Mouse (Mus musculus): ENCODE measurements around the gene Fggy. TPM values are rescaled to one million over a fixed set of nuclear protein-coding genes. Genes with fewer than 3 reads are reported as not detected.

Fggy gene
- polyA plus RNA-seq, 1 experiment, result not detected

- no peaks in the 10 kb centered on the region for H3K9me3 ChIP-seq (ENCODE audit: control insufficient read depth, low read length)
- H3K4me1 ChIP-seq (ENCODE audit: control insufficient read depth), result no peaks in the 10 kb centered on the region
- TF ChIP-seq GATA1 (IDR thresholded peaks at IDR 0.05; ENCODE audit: low read length) (no peak), TAL1 (IDR thresholded peaks at IDR 0.05; ENCODE audit: low read length) (no peak)
- no peaks in the 10 kb centered on the region for H3K27me3 ChIP-seq (ENCODE audit: control insufficient read depth)
- H3K36me3 ChIP-seq (ENCODE audit: control insufficient read depth), result no peaks in the 10 kb centered on the region
- H3K4me3 ChIP-seq (replicated peaks), result no peak overlapping the region
These were observed 314.0 kb downstream of the Fggy start for GRCm38 (mm10) chr4:95871216-95871881.

DNA sequence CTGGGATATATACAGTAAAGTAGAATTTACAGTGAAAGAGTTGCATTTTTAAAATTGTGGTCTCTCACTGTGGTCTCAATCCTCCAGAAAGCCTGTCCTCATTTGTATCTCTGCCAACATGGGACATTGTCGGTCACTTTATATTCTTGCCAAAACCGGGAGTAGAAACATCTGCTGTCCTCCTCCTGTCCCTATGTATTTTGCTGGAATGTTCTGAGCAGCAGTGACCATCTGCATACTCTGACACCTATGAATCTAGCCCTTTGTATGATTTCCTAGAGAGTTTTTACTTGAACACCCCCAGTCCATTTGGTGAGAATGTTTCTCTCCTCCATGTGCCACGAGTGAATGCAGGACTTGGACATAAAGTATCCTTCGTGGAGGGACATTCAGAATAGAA, 318.6 kb downstream of the Fggy start:
- Histone ChIP-seq H3K9me3 (ENCODE audit: control insufficient read depth, low read length) (no peaks in the 10 kb centered on the region), H3K27me3 (ENCODE audit: control insufficient read depth) (no peaks in the 10 kb centered on the region), H3K4me1 (ENCODE audit: control insufficient read depth) (no peaks in the 10 kb centered on the region), H3K4me3 (replicated peaks) (no peak overlapping the region), H3K36me3 (ENCODE audit: control insufficient read depth) (no peaks in the 10 kb centered on the region)
- TF ChIP-seq TAL1 (IDR thresholded peaks at IDR 0.05; ENCODE audit: low read length), result no peak
- TF ChIP-seq GATA1 (IDR thresholded peaks at IDR 0.05; ENCODE audit: low read length), result no peak

DNA sequence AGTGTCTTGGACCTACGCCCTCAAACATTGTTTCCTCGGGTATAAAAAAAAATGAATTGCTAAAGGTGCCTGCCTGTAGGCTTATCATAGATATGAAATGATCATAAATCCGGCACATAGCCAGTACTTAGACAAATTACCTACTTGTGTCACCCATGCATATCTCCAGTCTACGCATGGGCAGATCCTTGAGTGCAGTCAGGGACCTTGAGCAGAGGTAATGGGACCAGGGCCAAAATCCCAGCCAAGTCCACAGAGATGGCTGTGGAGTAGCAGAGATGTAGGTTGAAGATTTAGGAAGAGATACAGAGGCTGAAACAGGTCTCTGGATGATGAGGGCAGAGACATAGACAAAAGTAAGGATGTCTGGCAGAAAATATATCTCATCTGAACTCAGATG, 320.1 kb downstream of the Fggy start:
- Histone ChIP-seq H3K36me3 (ENCODE audit: control insufficient read depth) (no peaks in the 10 kb centered on the region), H3K9me3 (ENCODE audit: control insufficient read depth, low read length) (no peaks in the 10 kb centered on the region), H3K4me1 (ENCODE audit: control insufficient read depth) (no peaks in the 10 kb centered on the region), H3K27me3 (ENCODE audit: control insufficient read depth) (no peaks in the 10 kb centered on the region), H3K4me3 (replicated peaks) (no peak overlapping the region)
- TF ChIP-seq TAL1 (IDR thresholded peaks at IDR 0.05; ENCODE audit: low read length), result no peak

GRCm38 (mm10) chr4:95881751-95882350, 324.5 kb downstream of the Fggy start:
- no peaks in the 10 kb centered on the region for H3K27me3 ChIP-seq (ENCODE audit: control insufficient read depth)
- H3K4me1 ChIP-seq (ENCODE audit: control insufficient read depth), result no peaks in the 10 kb centered on the region
- H3K36me3 ChIP-seq (ENCODE audit: control insufficient read depth), result no peaks in the 10 kb centered on the region
- H3K9me3 ChIP-seq (ENCODE audit: control insufficient read depth, low read length), result no peaks in the 10 kb centered on the region
- TF ChIP-seq TAL1 (IDR thresholded peaks at IDR 0.05; ENCODE audit: low read length) (no peak), GATA1 (IDR thresholded peaks at IDR 0.05; ENCODE audit: low read length) (no peak)
- H3K4me3 ChIP-seq (replicated peaks), result no peak overlapping the region

- no peaks in the 10 kb centered on the region for H3K4me1 ChIP-seq (ENCODE audit: control insufficient read depth)
- TF ChIP-seq TAL1 (IDR thresholded peaks at IDR 0.05; ENCODE audit: low read length), result no peak
- no peak for TF ChIP-seq GATA1 (IDR thresholded peaks at IDR 0.05; ENCODE audit: low read length)
- H3K36me3 ChIP-seq (ENCODE audit: control insufficient read depth), result no peaks in the 10 kb centered on the region
These were observed 327.2 kb downstream of the Fggy start for GRCm38 (mm10) chr4:95884184-95885145.

GRCm38 (mm10) chr4:95895199-95895754, 338.0 kb downstream of the Fggy start:
- no peaks in the 10 kb centered on the region for H3K36me3 ChIP-seq (ENCODE audit: control insufficient read depth)
- TF ChIP-seq TAL1 (IDR thresholded peaks at IDR 0.05; ENCODE audit: low read length) (no peak), GATA1 (IDR thresholded peaks at IDR 0.05; ENCODE audit: low read length) (no peak)
- H3K4me3 ChIP-seq (replicated peaks), result no peak overlapping the region
- no peaks in the 10 kb centered on the region for H3K27me3 ChIP-seq (ENCODE audit: control insufficient read depth)
- H3K4me1 ChIP-seq (ENCODE audit: control insufficient read depth), result no peaks in the 10 kb centered on the region
- no peaks in the 10 kb centered on the region for H3K9me3 ChIP-seq (ENCODE audit: control insufficient read depth, low read length)

More at GRCm38 (mm10) chr4:95884184-95885145, 327.2 kb downstream of the Fggy start:
- H3K9me3 ChIP-seq (ENCODE audit: control insufficient read depth, low read length), result no peaks in the 10 kb centered on the region
- H3K27me3 ChIP-seq (ENCODE audit: control insufficient read depth), result no peaks in the 10 kb centered on the region
- H3K4me3 ChIP-seq (replicated peaks), result no peak overlapping the region

- Histone ChIP-seq H3K36me3 (ENCODE audit: control insufficient read depth) (no peaks in the 10 kb centered on the region), H3K4me3 (replicated peaks) (no peak overlapping the region), H3K4me1 (ENCODE audit: control insufficient read depth) (no peaks in the 10 kb centered on the region), H3K27me3 (ENCODE audit: control insufficient read depth) (no peaks in the 10 kb centered on the region), H3K9me3 (ENCODE audit: control insufficient read depth, low read length) (no peaks in the 10 kb centered on the region)
- TF ChIP-seq GATA1 (IDR thresholded peaks at IDR 0.05; ENCODE audit: low read length), result no peak
- TF ChIP-seq TAL1 (IDR thresholded peaks at IDR 0.05; ENCODE audit: low read length), result no peak
These were observed 339.3 kb downstream of the Fggy start for GRCm38 (mm10) chr4:95896571-95896970.

- TF ChIP-seq GATA1 (IDR thresholded peaks at IDR 0.05; ENCODE audit: low read length) (no peak), TAL1 (IDR thresholded peaks at IDR 0.05; ENCODE audit: low read length) (no peak)
- H3K4me1 ChIP-seq (ENCODE audit: control insufficient read depth), result no peaks in the 10 kb centered on the region
- no peaks in the 10 kb centered on the region for H3K36me3 ChIP-seq (ENCODE audit: control insufficient read depth)
- no peaks in the 10 kb centered on the region for H3K27me3 ChIP-seq (ENCODE audit: control insufficient read depth)
- no peaks in the 10 kb centered on the region for H3K9me3 ChIP-seq (ENCODE audit: control insufficient read depth, low read length)
- H3K4me3 ChIP-seq (replicated peaks), result no peak overlapping the region
These were observed 340.0 kb downstream of the Fggy start for GRCm38 (mm10) chr4:95897236-95897874.

Measured in erythroblast, embryonic 14.5 days (primary cell).